Mouse (Mus musculus) cerebellum, adult 18-20 months (tissue): ENCODE results near the gene Tep1.
"Not testable (repeated sequence)": the region's sequence is repeated elsewhere in the genome, so short reads cannot be mapped to it uniquely, and the experiment has no call there.

ENCODE experiments used
- DNase-seq, 2 experiments: peaks; one replicate each; pipeline ENCODE4 v3.0.0; 2021

Gene Tep1

GRCm38 (mm10) chr14:50869889-50870804 lies at the start of gene Tep1:
Gene Tep1 (minus strand): TSS chr14:50870560.
- peak; percentile 77 to 80 for DNase-seq

GRCm38 (mm10) chr14:50911356-50911755 lies 41.0 kb upstream of the Tep1 start:
- DNase-seq = no peak

GRCm38 (mm10) chr14:50908126-50908525 lies 37.8 kb upstream of the Tep1 start:
- DNase-seq = no peak

GRCm38 (mm10) chr14:50905327-50905726 lies 35.0 kb upstream of the Tep1 start:
- not testable (repeated sequence) for DNase-seq

DNA sequence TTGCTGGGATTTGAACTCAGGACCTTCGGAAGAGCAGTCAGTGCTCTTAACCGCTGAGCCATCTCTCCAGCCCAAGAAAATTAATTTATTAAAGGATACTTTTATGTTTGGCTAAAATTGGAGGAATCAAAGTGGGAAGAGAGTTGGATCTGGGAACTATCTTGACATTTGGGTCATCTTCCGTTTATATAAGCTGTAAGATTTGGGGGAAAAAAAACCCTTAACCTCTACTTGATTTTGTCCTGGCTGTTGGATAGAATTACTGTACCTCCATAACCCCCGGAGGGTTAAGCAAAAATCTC lies 34.4 kb upstream of the Tep1 start:
- no peak for DNase-seq

DNA sequence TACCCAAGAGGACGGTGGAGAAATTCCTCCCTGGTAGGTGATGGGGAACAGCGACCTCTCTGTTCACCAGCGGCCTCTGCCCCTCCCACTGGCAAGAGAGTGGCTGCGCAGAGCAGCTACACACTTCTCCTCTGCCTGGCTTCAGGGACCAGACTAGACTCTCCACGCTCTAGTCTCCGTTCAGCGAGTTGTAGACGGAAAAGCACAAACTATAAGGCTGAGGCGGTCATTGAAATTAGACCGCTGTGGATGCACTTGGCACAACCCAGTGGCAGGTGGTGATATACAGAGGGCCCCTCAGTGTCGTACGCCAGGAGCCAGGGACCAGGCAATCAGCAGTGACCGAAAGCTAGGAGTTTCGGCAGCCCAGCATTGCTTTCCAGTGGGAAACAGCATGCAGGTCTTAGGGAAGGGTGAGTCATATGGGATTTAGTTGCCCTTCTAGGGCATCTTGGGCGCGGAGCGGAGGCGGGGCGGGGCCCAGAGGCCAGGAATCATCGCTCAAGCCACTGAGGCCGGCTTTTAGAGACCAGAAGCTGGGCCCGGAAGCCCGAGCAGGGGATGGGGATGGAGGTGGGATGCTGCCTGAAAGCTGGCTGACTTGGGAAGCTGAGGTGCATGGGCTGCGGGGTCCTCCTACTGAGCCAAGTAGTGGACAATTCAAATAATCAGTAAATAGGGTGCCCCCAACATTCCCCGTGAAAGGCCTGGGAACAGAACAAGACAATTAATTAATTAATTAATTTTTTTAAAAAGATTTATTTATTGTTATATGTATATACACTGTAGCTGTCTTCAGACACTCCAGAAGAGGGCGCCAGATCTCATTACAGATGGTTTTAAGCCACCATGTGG lies 33.8 kb upstream of the Tep1 start:
- DNase-seq = peak; percentile 69 to 80

GRCm38 (mm10) chr14:50897992-50898391 lies 27.6 kb upstream of the Tep1 start:
- not testable (repeated sequence) for DNase-seq

- DNase-seq = peak; percentile 62 to 68
Observed at GRCm38 (mm10) chr14:50897374-50897765, 27.0 kb upstream of the Tep1 start, which contains the start of gene Klhl33. Gene Klhl33 (minus strand): TSS chr14:50897507.

GRCm38 (mm10) chr14:50896747-50897373 lies 26.5 kb upstream of the Tep1 start:
- DNase-seq = peak; percentile 64 to 73

- DNase-seq = peak; percentile 81 to 82
Observed at GRCm38 (mm10) chr14:50895985-50896746, 25.8 kb upstream of the Tep1 start.

DNA sequence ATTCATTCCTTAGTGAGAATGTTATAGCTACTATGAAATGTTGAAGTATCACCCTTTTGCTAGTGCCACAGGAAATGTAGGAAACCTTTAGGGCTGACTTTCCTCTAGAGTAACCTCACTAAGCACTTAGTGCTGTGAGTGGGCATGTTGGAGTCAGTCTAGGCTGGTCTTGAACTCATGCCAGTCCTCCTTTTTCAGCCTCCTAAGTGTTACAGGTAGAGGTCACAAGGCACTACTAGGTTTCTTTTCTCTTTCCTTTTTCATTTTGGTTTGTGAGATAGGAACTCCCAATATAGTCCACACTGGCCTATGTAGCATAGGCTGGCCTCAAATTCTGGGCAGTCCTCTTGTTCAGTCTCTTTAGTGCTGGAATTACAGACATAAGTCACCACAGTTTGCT lies 25.0 kb upstream of the Tep1 start:
- peak; percentile 21 to 37 for DNase-seq

DNA sequence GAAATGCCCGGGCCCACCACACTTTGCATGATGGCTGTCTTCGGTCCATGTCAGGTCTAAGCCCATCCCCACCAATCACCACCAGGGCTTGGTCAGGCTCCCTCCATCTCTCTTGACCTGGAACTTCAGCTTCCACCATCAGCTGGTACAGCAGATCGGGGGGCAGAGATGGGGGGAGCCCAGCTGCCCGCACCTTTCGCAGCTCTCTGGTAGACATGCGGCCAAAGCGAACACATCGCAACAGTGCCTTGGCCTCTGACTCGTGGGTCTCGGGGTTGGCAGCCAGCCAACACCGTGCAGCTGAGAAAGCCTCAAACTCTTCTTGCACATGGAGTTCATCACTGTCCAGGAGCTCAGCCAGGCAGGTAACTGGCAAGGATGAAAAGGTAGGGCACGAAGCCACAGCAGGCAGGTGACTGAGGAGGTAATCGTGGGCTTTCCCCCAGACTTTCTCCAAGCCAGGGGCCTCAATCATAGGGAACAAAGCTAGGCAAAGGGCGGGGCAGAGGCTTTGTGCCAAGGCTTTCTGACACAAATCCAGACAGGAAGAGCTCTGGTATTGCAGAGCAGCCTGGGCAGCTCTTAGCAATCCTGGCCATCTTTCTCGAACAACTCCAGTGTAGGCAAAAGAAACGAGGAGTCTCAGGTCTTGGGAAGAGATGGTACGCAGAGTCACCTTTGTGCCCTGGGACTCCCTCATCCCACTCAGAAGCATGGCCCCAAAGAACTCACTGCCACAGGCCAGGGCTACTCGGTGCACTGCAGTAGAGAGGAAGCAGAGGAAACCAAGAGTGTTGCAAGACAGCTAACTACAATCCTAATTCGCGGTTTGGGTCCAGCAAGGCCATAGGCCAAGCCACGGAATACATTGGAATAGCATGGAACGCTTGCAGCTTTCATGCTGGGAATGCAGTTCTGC lies 22.4 kb upstream of the Tep1 start:
- peak; percentile 33 to 43 for DNase-seq

- no peak for DNase-seq
Observed at GRCm38 (mm10) chr14:50892091-50892490, 21.7 kb upstream of the Tep1 start.

DNA sequence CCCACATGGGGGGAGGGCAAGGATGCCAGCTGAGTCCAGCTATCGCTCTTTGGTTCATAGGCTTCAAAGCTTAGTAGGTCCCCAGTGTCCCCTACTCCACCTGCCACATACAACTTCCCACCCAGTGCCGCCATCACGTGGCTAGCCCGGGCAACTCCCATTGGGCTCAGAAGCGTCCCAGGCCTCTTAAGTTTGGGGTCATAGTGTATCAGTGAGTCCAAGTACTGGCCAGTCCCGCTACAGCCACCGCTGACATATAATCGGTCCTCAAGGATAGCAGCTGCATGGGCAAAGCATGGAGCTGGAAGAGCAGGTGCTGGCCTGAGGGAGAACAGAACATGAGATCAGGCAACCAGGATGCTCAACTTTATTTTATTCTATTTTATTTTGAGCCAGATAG lies 21.3 kb upstream of the Tep1 start:
- no peak for DNase-seq

GRCm38 (mm10) chr14:50876236-50876950 lies 6.0 kb upstream of the Tep1 start:
- DNase-seq = no peak

- no peak for DNase-seq
Observed at GRCm38 (mm10) chr14:50875591-50876230, 5.4 kb upstream of the Tep1 start.

GRCm38 (mm10) chr14:50875175-50875574 lies 4.8 kb upstream of the Tep1 start:
- no peak for DNase-seq

GRCm38 (mm10) chr14:50871284-50871683 lies 924 bp upstream of the Tep1 start:
- DNase-seq = no peak

DNA sequence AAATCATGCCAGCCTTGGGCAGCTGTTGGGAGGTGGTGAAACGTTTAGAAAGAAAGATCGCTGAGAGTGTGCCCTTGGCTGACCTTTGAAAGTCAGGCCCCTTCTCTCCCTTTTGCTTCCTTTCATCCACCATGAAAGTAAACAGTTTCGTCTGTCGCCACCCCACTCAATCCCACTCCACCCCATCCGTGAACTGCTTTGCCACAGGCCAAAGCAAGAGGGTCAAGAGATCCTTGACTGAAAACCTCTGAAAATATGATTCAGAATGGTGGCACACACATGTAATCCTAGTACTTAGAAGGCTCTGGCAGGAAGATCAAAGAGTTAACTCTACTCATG lies 414 bp upstream of the Tep1 start:
- DNase-seq = no peak

- no peak for DNase-seq
Observed at GRCm38 (mm10) chr14:50868656-50869055, 1.7 kb downstream of the Tep1 start.
